Mouse (Mus musculus): Measurements from ENCODE around the gene Rab17.

The Rab17 gene

DNA sequence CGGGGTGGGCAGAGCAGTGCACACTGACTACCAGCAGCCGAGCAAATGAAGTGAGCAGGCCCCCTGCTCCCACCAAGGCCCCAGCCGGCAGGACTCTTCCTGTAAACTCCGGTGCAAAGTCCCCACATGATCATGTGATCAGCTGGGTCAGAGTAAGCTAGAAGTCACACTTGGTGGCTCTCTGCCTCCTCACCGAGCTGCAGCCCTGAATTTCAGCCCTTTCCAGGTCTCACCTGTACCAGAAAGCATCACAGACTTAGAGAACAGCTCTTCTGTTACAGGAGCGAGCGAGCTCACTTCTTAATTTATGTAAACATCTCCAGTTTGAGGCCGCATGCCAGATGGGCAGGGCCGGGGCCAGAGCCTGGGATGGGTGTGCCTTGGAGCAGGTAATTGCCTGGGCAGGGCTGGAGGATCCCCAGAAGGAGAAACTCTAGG, at the start of gene Rab17:
Gene Rab17 (minus strand): TSS at position 315 of the 438 bp plus-strand sequence.
- DNase-seq = no peak

- DNase-seq = no peak
Observed at GRCm38 (mm10) chr1:91017111-91017758, 47.8 kb upstream of the Rab17 start.

DNA sequence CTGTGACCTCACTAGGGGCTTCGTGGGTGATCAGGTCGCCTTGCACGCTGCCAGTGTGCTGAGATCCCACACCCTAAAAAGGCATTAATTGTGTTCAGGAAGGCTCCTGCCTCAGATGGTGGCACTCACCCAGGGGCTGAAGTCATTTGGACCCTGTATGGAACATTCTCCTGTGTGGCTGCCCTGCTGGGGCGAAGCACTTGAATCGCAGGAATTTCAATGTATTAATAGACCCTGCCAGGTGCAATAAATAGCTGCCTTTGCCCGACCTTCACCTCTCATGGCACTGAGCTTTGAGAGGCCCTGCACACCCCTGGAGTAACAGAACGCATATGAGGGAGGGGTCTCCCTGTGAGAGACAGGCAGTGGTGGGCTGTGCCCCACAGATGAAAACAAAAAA, 46.1 kb upstream of the Rab17 start:
- DNase-seq = no peak

- DNase-seq = no peak
Observed at GRCm38 (mm10) chr1:91013803-91014202, 44.3 kb upstream of the Rab17 start.

DNA sequence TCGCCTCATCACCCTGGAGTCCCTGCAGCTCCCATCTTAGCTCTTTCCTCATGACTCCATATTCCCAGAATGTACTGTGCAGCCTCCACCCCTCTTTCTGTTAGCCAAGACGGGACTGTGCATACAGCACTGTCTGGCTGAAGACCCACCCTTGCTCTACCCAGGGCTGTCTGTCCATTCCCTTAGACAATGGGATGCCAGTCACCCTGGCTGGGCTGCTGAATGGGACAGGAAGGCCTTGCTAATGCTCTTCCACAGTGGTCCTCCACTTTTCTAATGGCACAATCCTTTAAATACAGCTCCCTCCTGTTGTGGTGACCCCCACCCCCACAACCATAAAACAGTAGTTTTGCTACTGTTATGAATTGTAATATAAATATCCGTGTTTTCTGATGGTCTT, 41.9 kb upstream of the Rab17 start:
- no peak for DNase-seq

DNA sequence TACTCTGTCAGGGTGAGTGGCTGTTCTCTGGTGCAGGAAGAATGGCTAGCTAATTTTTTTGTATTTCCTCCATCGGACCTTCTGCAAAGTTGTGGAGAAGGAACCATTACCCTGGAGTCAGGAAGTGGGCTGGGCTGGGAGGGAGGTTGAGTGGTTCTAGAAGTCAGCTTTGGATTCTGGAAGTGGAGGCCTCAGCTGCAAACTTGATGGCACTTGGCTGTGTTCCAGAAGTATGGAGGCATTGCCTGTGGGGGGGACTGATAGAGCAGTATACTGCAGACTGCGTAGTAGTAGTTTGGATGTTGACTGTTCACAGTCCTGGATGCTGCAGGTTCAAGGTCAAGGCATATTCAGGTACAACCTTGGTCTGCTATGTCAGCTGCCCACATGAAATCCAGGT, 41.3 kb upstream of the Rab17 start:
- DNase-seq = no peak

- no peak for DNase-seq
Observed at GRCm38 (mm10) chr1:91010216-91010615, 40.8 kb upstream of the Rab17 start.

DNA sequence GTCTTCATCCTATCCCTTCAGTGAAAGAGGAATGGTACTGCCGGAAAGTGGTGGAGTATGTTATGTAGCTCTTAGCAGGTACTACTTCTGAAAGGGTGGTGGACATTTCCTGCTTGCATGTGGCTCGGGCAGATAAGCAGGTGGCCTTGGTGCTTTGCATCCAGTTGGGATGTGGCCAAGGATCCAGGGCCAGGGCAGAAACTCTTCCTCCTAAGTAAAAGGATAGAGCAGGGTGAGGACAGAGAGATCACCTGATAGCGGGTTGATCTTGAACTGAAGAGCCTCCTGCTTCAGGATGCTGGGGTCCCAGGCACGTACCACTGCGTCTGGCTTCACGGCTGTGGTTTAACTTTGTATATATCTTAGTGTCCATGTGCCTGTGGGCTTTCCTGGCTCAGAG, 39.8 kb upstream of the Rab17 start:
- no peak for DNase-seq

GRCm38 (mm10) chr1:91008746-91009145, 39.3 kb upstream of the Rab17 start:
- no peak for DNase-seq

GRCm38 (mm10) chr1:91008147-91008682, 38.8 kb upstream of the Rab17 start:
- DNase-seq = no peak

DNA sequence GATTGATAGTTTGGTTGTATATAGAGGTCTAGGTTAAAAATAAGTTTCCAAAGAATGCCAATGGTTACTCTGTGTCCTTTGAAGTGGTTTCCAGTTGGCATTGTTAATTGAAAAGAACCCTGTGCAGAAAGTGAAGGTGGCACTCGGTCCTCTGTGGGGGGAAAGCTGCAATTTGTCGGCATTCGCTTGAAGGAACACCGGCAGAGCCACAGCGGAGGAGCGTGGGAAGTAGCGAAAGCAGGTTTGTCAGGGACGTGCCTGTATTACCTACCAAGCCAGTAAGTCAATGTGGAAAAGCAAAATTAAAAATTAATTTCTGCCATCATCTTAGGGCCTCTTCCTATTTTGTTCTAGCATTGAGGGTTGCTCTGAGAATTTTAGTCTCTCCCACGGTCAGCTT, 37.2 kb upstream of the Rab17 start:
- DNase-seq = no peak

GRCm38 (mm10) chr1:91006037-91006436, 36.6 kb upstream of the Rab17 start:
- DNase-seq = no peak

- DNase-seq = no peak
Observed at GRCm38 (mm10) chr1:91003522-91004253, 34.2 kb upstream of the Rab17 start.

GRCm38 (mm10) chr1:91002641-91003040, 33.2 kb upstream of the Rab17 start:
- no peak for DNase-seq

DNA sequence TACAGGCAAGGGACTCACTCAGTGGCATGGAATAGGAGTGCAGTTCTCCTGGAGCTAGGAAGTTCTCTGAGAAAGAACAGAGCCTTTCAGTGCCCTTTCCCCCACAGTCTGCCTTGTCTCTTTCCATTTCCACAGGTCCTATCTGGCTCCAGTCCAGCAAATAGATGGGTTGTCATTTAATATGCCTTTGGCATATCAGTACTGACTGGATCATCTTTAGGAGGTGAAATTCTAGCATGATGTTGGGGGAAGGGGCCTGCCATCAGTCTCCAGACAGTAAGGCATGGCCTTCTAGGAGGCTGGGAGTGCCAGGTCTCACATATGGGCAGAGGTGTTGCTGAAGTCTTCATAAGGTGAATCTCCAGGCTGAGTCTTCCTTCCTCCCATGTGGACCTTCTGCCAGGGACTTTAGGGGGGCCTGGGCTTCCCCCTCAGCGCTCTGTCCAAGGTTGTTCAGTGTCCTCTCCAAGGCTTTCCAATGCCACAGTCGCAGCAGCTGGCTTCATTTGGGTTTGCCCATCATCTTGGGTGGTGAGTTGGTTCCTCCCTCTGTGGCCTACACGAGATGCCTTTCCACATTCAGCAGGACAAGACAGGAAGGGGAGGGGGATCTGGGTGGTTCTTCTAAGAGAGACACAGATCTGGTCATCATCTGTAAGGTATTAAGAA, 32.5 kb upstream of the Rab17 start:
- DNase-seq = no peak

DNA sequence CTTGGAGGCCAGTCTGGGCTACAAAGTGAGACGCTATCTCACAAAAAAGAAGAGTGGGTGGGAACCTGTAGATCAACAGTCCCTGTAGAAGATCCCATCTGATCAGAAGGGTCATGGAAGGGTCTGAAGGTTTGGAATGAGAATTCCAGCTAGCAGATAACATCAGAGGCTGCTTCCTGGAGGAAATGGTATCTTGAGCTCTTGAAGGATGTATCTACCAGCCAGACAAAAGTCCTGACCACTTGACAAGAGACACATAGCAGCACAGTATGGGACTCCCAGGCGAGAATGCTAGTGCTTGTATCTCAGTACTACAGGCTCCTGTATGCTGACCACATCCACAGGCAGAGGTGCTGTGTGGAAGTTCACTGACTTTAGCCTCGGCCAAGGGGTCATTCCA, 31.6 kb upstream of the Rab17 start:
- DNase-seq = no peak

DNA sequence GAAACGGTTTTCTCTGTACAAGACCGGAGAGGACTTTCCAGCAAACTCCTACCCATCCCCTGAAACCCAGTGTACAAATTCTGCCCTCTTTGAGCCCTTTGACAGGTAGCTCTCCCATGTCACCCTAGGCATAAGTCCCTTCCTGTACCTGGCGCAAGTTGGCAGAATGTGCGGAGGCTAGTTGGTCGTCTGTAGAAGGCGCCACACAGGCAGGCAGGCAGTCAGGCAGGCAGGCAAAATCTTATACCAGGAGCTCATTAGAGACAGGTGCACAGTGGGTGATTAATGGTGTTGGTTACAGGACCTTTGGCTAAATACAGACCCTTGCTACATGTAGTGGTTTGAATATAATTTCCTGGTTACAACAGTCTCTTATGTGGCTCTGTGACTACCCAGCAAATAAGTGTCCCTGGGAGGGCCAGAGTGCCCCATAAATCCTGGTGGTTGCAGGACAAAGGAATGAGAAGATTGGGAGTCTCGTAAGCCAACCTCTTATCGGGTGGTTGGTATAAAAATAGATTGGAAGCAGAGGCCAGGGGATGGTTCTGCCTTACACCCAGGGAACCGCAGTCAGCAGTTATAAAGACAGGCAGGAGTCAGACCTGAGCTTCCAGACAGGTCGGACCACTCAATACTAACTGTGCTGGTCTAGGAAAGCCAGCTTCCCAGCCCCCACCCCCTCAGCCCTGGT, 30.6 kb upstream of the Rab17 start:
- no peak for DNase-seq

DNA sequence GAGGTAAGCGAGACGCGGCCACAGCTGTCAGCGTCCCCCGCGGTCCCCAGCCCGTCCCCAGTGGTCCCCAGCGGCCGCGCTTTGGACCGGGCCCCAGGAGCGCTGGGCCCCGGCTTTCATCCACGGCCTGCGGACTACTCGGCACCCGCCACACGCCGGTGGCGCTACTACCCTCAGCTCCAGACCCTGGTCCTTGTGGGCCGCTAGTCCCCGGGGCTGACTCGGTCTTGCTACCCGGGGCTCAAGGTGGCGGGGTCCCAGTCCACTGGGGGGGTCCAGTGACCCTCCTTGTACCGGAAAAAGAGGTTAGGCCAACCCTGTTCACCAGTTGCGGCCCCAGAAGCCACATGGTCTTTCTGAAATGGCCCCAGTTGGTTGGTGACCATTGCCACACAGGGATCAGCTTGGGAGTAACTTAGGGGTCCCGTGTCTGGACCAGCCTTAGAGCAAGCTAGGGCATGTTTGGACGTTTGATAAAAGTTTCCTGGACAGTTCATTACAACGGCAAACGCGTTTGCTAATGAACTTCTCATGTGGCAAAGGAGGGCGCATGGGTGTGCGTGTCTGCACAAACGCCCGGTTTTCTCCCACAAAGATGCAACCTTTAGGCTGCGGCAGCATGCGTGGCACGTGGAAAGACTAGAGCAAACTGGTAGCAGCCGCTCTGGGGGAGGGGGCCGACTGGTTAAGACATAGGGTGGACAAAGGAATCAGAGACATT, 29.6 kb upstream of the Rab17 start:
- no peak for DNase-seq

DNA sequence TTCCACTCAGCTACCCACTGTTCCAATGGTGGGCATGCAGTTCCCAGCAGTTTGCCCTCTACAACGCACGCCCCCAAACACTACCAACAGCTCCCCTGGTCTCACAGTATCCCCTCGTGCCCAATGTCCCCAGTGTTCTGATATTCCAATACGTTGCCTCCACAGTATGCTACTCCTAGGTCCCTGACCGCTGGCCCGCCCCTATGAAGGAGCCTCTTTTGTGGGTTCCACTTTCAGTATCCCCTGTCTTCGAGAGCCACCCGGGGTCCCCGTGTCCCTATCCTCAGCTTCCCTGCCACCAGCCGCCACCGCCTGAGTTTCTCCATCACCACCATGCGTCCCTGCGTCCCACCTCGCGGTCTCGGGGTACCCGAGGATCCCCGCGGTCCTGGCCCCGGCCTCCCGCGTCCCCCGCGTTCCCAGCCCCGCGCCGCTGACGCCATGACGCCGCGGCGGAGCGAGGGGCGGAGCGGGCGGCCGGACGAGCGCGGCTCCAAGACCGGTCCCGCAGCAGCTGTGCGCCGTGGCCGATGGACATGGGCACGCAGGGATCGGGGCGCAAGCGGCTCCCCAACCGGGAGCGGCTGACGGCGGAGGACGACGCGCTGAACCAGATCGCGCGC, 28.9 kb upstream of the Rab17 start, which contains the start of gene Lrrfip1:
Gene Lrrfip1 (plus strand): TSS at position 470 of the 623 bp plus-strand sequence.
- DNase-seq = no peak

DNA sequence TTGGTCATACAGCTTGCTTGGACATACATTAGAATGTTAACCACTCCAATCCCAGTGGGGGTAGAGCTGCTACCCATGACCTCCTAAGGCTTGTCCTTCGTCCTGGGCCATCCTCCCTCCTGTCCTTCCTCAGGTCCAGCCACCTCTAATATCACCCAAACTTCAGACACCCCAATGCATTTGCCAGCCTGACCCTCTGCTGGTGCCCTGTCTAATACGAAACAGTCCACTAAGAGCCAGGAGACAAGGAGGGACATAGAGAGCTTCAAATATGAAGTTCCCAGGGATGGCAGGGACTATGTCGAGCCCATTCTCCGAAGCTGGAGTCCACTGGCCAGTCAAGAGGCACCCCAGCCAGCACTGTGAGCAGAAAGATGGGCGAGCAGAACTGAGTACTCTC, 28.2 kb upstream of the Rab17 start:
- DNase-seq = no peak

DNA sequence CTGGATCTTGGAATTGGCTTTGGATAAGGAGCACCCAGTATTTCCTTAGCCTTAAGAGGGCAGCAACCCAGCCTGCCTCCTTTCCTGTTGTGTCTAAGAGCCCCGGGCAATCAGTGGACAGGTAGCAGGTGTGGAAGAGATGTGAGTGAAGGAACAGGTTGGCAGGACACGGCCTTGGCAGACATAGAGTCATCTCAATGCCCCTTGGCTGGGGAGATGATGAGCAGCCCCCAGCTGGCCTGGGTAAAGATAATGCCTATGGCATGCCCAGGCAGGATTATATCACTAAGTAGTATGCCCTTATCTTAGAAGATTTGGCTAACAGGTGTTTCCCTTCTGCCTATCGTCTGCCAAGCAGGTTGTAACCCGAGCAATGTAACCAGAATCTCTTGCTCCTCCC, 27.7 kb upstream of the Rab17 start:
- DNase-seq = no peak

DNA sequence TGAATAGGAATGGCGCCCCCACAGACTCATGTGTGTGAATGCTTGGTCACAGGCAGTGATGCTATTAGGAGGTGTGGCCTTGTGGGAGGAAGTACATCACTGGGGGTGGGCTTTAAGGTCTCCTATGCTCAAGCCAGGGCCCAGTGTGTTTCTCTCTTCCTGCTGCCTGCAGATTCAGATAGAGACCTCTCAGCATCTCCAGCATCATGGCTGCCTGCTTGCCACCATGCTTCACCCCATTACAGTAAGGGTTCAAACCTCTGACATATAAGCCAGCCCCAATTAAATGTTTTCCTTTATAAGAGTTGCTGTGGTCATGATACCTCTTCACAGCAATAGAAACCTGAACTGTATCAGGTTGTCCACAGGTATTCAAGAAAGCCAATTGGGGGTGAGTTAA, 26.5 kb upstream of the Rab17 start:
- DNase-seq = no peak

All from thymus, adult 18-20 months (tissue).